Mouse (Mus musculus): ENCODE measurements around the gene Borcs8. TPM values are rescaled to one million over a fixed set of nuclear protein-coding genes. Genes with fewer than 3 reads are reported as not detected.

Borcs8 gene
- polyA plus RNA-seq, 1 experiment from 2014 or later = 38.0 TPM

- 48% methylated on average over 9 of the region's 9 CpGs for WGBS
- no peak overlapping the region for H3K4me3 ChIP-seq (ENCODE audit: low read length)
- 0 out of 2 replicates have a peak, but pooled peaks have one; percentile 16 for ATAC-seq (replicated peaks; ENCODE audit: extremely low read depth, insufficient read depth, low FRiP score)
- H3K4me1 ChIP-seq (ENCODE audit: control insufficient read depth, insufficient read depth, low read length) = peaks cover 24% of the 10 kb centered on the region
- H3K27ac ChIP-seq (ENCODE audit: low read length) = peak overlapping the region; percentile 90
- no peak overlapping the region; the same call in 1 of the 2 replicates for H3K4me2 ChIP-seq (ENCODE audit: low read depth, low read length)
- H3K9ac ChIP-seq (ENCODE audit: low read length) = no peak overlapping the region; the same call in 1 of the 2 replicates
- peaks cover 14% of the 10 kb centered on the region for H3K36me3 ChIP-seq (ENCODE audit: control insufficient read depth, insufficient read depth)
- H3K27me3 ChIP-seq (ENCODE audit: control insufficient read depth, insufficient read depth, low read length) = no peaks in the 10 kb centered on the region; the same call in none of the 2 replicates
- no peaks in the 10 kb centered on the region for H3K9me3 ChIP-seq (replicated peaks; ENCODE audit: control insufficient read depth, low read length)
Observed at GRCm38 (mm10) chr8:70129309-70129952, 9.9 kb upstream of the Borcs8 start.

GRCm38 (mm10) chr8:70130066-70130465 lies 9.2 kb upstream of the Borcs8 start:
- no peak for ATAC-seq (replicated peaks; ENCODE audit: extremely low read depth, insufficient read depth, low FRiP score)
- Histone ChIP-seq H3K4me2 (ENCODE audit: low read depth, low read length) (no peak overlapping the region), H3K9ac (ENCODE audit: low read length) (no peak overlapping the region), H3K36me3 (ENCODE audit: control insufficient read depth, insufficient read depth) (peaks cover 21% of the 10 kb centered on the region), H3K4me3 (ENCODE audit: low read length) (no peak overlapping the region), H3K9me3 (replicated peaks; ENCODE audit: control insufficient read depth, low read length) (no peaks in the 10 kb centered on the region), H3K4me1 (ENCODE audit: control insufficient read depth, insufficient read depth, low read length) (peaks cover 30% of the 10 kb centered on the region), H3K27me3 (ENCODE audit: control insufficient read depth, insufficient read depth, low read length) (no peaks in the 10 kb centered on the region; the same call in 1 of the 2 replicates), H3K27ac (ENCODE audit: low read length) (peak overlapping the region; percentile 90)
- 81% methylated on average over 3 of the region's 3 CpGs for WGBS

- ATAC-seq (replicated peaks; ENCODE audit: extremely low read depth, insufficient read depth, low FRiP score) = peak; percentile 58
- Histone ChIP-seq H3K9me3 (replicated peaks; ENCODE audit: control insufficient read depth, low read length) (no peaks in the 10 kb centered on the region), H3K36me3 (ENCODE audit: control insufficient read depth, insufficient read depth) (peaks cover 30% of the 10 kb centered on the region), H3K4me3 (ENCODE audit: low read length) (peak within 1 kb of the TSS; percentile 70), H3K4me1 (ENCODE audit: control insufficient read depth, insufficient read depth, low read length) (peaks cover 36% of the 10 kb centered on the region), H3K27ac (ENCODE audit: low read length) (peak within 1 kb of the TSS; percentile 15), H3K27me3 (ENCODE audit: control insufficient read depth, insufficient read depth, low read length) (no peaks in the 10 kb centered on the region), H3K9ac (ENCODE audit: low read length) (peak within 1 kb of the TSS; percentile 70), H3K4me2 (ENCODE audit: low read depth, low read length) (peak within 1 kb of the TSS; percentile 88)
- 2% methylated on average over 37 of the region's 37 CpGs for WGBS
Observed at GRCm38 (mm10) chr8:70131166-70131883, 8.0 kb upstream of the Borcs8 start, which contains the start of gene Nr2c2ap. TSS of gene Nr2c2ap (plus strand) at chr8:70131333.

GRCm38 (mm10) chr8:70134086-70134485 lies 5.2 kb upstream of the Borcs8 start:
- H3K4me2 ChIP-seq (ENCODE audit: low read depth, low read length) = no peak overlapping the region
- no peak overlapping the region for H3K27ac ChIP-seq (ENCODE audit: low read length)
- ATAC-seq (replicated peaks; ENCODE audit: extremely low read depth, insufficient read depth, low FRiP score) = no peak
- WGBS = 94% methylated on average over 5 of the region's 5 CpGs
- no peak overlapping the region for H3K4me3 ChIP-seq (ENCODE audit: low read length)
- no peak overlapping the region for H3K9ac ChIP-seq (ENCODE audit: low read length)
- H3K4me1 ChIP-seq (ENCODE audit: control insufficient read depth, insufficient read depth, low read length) = peaks cover 37% of the 10 kb centered on the region
- peaks cover 30% of the 10 kb centered on the region for H3K36me3 ChIP-seq (ENCODE audit: control insufficient read depth, insufficient read depth)
- H3K27me3 ChIP-seq (ENCODE audit: control insufficient read depth, insufficient read depth, low read length) = no peaks in the 10 kb centered on the region
- H3K9me3 ChIP-seq (replicated peaks; ENCODE audit: control insufficient read depth, low read length) = no peaks in the 10 kb centered on the region

- Histone ChIP-seq H3K27ac (ENCODE audit: low read length) (peak overlapping the region; percentile 66), H3K4me1 (ENCODE audit: control insufficient read depth, insufficient read depth, low read length) (peaks cover 29% of the 10 kb centered on the region), H3K27me3 (ENCODE audit: control insufficient read depth, insufficient read depth, low read length) (no peaks in the 10 kb centered on the region), H3K4me3 (ENCODE audit: low read length) (no peak overlapping the region), H3K9ac (ENCODE audit: low read length) (no peak overlapping the region), H3K36me3 (ENCODE audit: control insufficient read depth, insufficient read depth) (peaks cover 30% of the 10 kb centered on the region), H3K4me2 (ENCODE audit: low read depth, low read length) (no peak overlapping the region), H3K9me3 (replicated peaks; ENCODE audit: control insufficient read depth, low read length) (no peaks in the 10 kb centered on the region)
- no peak for ATAC-seq (replicated peaks; ENCODE audit: extremely low read depth, insufficient read depth, low FRiP score)
- 69% methylated on average over 9 of the region's 9 CpGs for WGBS
Observed at GRCm38 (mm10) chr8:70134931-70135330, 4.4 kb upstream of the Borcs8 start.

GRCm38 (mm10) chr8:70136591-70136990 lies 2.7 kb upstream of the Borcs8 start:
- H3K4me2 ChIP-seq (ENCODE audit: low read depth, low read length) = no peak overlapping the region
- H3K27me3 ChIP-seq (ENCODE audit: control insufficient read depth, insufficient read depth, low read length) = no peaks in the 10 kb centered on the region
- no peak overlapping the region for H3K4me3 ChIP-seq (ENCODE audit: low read length)
- H3K36me3 ChIP-seq (ENCODE audit: control insufficient read depth, insufficient read depth) = peaks cover 30% of the 10 kb centered on the region
- H3K27ac ChIP-seq (ENCODE audit: low read length) = no peak overlapping the region
- H3K9me3 ChIP-seq (replicated peaks; ENCODE audit: control insufficient read depth, low read length) = no peaks in the 10 kb centered on the region
- ATAC-seq (replicated peaks; ENCODE audit: extremely low read depth, insufficient read depth, low FRiP score) = no peak
- peaks cover 31% of the 10 kb centered on the region for H3K4me1 ChIP-seq (ENCODE audit: control insufficient read depth, insufficient read depth, low read length)
- no peak overlapping the region for H3K9ac ChIP-seq (ENCODE audit: low read length)
- 84% methylated on average over 4 of the region's 4 CpGs for WGBS

GRCm38 (mm10) chr8:70137890-70138289 lies 1.4 kb upstream of the Borcs8 start:
- no peaks in the 10 kb centered on the region for H3K27me3 ChIP-seq (ENCODE audit: control insufficient read depth, insufficient read depth, low read length)
- no peaks in the 10 kb centered on the region for H3K9me3 ChIP-seq (replicated peaks; ENCODE audit: control insufficient read depth, low read length)
- peaks cover 29% of the 10 kb centered on the region for H3K4me1 ChIP-seq (ENCODE audit: control insufficient read depth, insufficient read depth, low read length)
- peak overlapping the region; percentile 80 for H3K4me2 ChIP-seq (ENCODE audit: low read depth, low read length)
- no peak for ATAC-seq (replicated peaks; ENCODE audit: extremely low read depth, insufficient read depth, low FRiP score)
- peaks cover 26% of the 10 kb centered on the region for H3K36me3 ChIP-seq (ENCODE audit: control insufficient read depth, insufficient read depth)
- peak overlapping the region; percentile 88 for H3K27ac ChIP-seq (ENCODE audit: low read length)
- 68% methylated on average over 4 of the region's 4 CpGs for WGBS
- H3K9ac ChIP-seq (ENCODE audit: low read length) = peak overlapping the region; percentile 86
- peak overlapping the region; percentile 74 for H3K4me3 ChIP-seq (ENCODE audit: low read length)

GRCm38 (mm10) chr8:70139981-70140380 lies 682 bp downstream of the Borcs8 start:
- no peaks in the 10 kb centered on the region for H3K9me3 ChIP-seq (replicated peaks; ENCODE audit: control insufficient read depth, low read length)
- H3K4me1 ChIP-seq (ENCODE audit: control insufficient read depth, insufficient read depth, low read length) = peaks cover 24% of the 10 kb centered on the region
- H3K27me3 ChIP-seq (ENCODE audit: control insufficient read depth, insufficient read depth, low read length) = no peaks in the 10 kb centered on the region
- H3K4me3 ChIP-seq (ENCODE audit: low read length) = peak overlapping the region; percentile 74
- WGBS = 8% methylated on average over 9 of the region's 9 CpGs
- H3K36me3 ChIP-seq (ENCODE audit: control insufficient read depth, insufficient read depth) = peaks cover 16% of the 10 kb centered on the region; the same call in 1 of the 2 replicates
- ATAC-seq (replicated peaks; ENCODE audit: extremely low read depth, insufficient read depth, low FRiP score) = no peak
- H3K9ac ChIP-seq (ENCODE audit: low read length) = peak overlapping the region; percentile 78
- H3K27ac ChIP-seq (ENCODE audit: low read length) = peak overlapping the region; percentile 81
- H3K4me2 ChIP-seq (ENCODE audit: low read depth, low read length) = peak overlapping the region; percentile 88

All from heart, embryonic 16.5 days (tissue).